Mouse (Mus musculus) CH12F3 (cell line): ENCODE measurements around the gene Tm9sf4.

Source experiments
- in situ Hi-C: fragments of 300-500 bp; cut with MboI; formaldehyde crosslinking; loops from 2 replicates; pipeline ENCODE4 v1.14.3; 2020; ENCODE audit warnings: low sequenced_read_pairs

The Tm9sf4 gene

DNA sequence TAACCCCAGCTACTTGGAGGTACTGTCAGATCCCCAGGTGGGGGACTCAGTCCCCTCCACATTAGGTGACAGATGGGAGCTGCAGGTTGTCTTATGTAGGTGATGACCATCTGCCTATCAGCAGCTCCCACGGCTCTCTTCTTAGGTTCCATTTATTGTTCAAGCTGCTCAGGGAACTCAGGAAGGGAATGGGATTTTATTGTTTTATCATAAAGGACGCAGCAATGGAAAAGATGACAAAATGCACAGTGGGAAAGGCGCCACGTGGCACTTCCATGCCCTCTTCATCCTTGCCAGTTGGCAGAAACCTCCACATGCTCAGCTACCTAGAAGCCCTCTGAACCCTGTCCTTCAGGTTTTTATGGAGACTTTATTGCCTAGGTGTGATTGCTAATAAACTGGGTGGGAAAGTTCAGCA is 8.1 kb upstream of the Tm9sf4 start:
- in situ Hi-C loops, result no loop called here

DNA sequence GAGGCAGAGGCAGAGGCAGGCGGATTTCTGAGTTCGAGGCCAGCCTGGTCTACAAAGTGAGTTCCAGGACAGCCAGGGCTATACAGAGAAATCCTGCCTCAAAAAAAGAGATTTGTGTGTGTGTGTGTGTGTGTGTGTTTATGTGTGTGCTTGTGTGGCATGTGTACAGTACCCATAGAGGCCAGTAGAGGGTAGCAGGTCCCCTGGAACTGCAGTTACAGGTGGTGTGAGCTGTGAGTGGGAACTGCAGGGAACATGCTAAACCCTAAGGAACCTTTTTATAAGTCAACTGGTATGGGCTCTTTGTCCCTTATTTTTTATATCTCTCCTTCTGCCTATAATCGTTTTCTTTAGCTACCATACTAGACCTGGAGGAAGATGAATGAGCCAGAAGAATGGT is 3.8 kb upstream of the Tm9sf4 start:
- in situ Hi-C loops, result no loop called here

GRCm38 (mm10) chr2:153160133-153160532 is 970 bp upstream of the Tm9sf4 start:
- in situ Hi-C loops, result no loop called here

- in situ Hi-C loops, result no loop called here
Measured at GRCm38 (mm10) chr2:153161684-153162080, 579 bp downstream of the Tm9sf4 start.

DNA sequence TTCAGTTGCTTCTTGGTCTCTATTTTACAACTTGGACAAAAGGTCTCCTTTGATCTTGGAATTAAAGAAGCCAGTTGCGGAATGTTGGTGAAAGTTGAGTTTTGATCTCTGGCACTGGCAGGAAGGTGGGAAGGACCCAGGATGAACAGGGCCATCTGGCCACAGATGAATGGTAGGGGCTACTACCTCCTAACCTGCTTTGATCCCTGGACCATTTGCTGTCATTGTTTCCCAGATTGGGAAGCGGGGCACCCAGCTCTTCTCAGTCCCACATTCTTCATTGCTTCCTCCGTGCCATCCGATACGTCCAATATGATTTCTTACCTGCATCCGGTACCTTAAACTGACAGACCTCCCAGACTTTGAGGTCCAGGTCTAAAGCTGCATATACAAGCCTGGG is 6.0 kb downstream of the Tm9sf4 start:
- in situ Hi-C loops, result no loop called here

DNA sequence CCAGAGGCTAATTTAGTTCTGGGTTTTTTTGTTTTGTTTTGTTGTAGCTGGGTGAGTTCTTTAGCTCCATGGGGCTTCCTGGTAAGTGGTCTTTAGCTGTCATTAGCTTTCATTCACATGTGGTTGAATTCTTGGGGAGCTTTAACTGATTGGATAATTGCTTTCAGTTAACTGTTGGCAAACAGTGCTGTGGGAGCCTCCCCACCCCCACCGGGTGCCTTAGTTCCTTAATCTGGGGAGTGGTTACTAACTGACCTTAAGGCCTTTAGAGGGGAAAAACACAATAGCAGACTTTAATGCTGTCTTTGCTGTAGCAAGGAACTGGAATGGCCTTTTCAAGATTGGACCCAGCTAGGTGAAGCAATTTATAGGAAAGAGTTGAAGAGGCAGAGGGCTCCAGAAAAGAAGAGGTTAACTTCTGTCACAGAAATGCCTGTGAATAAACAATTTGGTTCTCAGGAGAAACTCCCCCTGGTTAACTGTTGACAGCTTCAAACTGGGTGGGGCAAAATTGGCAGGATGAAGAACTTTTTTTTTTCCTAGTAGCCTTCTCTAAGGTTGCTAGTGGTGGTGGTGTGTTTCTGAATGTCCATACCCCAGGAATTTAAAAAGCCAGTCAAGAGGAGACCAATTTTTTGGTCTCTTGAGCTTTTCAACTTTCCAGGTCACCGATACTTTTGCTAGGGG is 7.2 kb downstream of the Tm9sf4 start:
- in situ Hi-C loops, result no loop called here

- in situ Hi-C loops, result no loop called here
Measured at GRCm38 (mm10) chr2:153170490-153171224, 9.6 kb downstream of the Tm9sf4 start.

- in situ Hi-C loops, result no loop called here
Measured at GRCm38 (mm10) chr2:153171966-153172365, 10.9 kb downstream of the Tm9sf4 start.

DNA sequence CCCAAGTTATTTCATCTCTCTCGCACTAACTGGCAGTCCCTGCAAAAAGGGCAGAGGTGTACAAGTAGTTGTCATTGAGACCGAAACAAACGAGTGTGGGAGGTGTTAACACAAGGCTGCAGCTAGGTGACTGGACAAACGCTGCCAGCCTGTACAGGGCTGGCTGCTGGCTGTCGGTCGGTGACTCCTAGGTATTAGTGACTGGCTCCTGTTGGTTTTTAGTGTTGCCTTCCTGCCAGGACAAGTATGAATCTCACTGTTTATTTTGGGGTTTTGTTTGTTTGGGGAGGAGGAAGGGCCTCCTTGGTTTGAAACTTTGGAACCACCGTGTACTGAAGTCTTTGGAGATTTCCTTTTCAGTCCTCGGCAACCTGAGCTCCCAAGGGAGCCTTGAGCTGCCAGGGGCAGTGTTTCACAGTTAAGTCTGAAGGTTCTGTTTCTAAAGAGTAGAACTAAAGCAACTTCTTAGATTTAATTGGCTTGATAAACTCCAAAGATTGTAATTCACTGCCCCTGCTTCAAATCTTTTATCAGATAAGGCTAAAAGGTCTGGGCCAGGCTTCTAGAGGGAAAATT is 15.0 kb downstream of the Tm9sf4 start:
- in situ Hi-C loops, result no loop called here

DNA sequence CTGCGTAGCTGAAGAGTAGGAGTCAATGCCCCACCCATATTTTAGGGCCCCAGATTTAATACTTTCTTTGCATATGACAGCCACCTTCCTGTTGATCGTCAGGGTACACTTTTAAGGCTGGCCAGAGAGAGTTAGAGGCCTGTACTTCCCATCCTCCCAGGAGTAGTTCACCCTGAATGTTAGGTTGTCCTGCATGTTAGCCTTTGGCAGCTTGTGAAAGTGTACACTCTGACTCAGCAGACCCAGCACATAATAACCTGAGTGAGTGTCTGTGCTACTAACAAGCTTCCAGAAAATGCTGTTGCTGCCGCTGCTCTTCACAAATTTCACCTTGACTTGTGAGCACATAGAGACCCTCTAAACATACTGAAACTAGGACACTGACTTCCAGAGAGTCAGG is 16.1 kb downstream of the Tm9sf4 start:
- in situ Hi-C loops, result no loop called here

- in situ Hi-C loops, result no loop called here
Measured at GRCm38 (mm10) chr2:153179126-153179860, 18.2 kb downstream of the Tm9sf4 start.

DNA sequence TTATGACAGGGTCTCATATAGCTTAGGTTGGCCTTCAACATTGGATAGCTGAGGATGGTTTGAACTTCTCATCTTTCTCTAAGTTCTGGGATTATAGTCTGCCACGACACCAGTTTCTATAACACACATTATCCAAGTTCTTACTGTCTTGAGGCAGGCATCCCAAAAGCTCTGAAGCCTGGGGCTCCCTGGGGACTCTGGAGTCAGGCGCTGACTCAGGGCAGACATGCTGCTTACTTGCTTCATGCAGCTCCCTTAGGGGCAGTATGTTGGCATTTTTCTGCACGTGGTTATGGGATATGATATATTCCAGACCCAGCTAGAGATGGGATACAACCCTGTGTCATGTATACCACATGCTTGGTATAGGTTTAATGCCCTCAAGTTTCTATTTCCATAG is 18.9 kb downstream of the Tm9sf4 start:
- in situ Hi-C loops, result no loop called here

- in situ Hi-C loops, result no loop called here
Measured at GRCm38 (mm10) chr2:153186176-153186591, 25.1 kb downstream of the Tm9sf4 start.

- in situ Hi-C loops, result no loop called here
Measured at GRCm38 (mm10) chr2:153187848-153188247, 26.7 kb downstream of the Tm9sf4 start.

GRCm38 (mm10) chr2:153191242-153191641 is 30.1 kb downstream of the Tm9sf4 start:
- in situ Hi-C loops, result no loop called here

DNA sequence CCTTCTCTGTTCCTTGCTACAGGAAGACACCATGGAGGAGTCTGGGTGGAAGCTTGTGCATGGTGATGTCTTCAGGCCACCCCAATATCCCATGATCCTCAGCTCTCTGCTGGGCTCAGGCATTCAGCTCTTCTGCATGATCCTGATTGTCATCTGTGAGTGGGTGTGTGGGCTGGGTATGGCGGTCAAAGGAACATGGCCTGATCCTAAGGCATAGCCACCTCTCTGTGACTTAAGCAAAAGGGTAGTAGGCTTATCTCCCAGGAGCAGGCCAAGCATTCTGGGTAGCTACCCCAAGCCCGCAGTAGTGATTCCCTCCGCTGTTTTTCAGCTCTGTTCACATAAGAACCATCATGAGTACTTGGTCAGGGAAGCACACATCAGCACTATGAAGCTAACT is 33.2 kb downstream of the Tm9sf4 start:
- in situ Hi-C loops, result no loop called here

- in situ Hi-C loops, result no loop called here
Measured at GRCm38 (mm10) chr2:153198485-153198884, 37.4 kb downstream of the Tm9sf4 start.

DNA sequence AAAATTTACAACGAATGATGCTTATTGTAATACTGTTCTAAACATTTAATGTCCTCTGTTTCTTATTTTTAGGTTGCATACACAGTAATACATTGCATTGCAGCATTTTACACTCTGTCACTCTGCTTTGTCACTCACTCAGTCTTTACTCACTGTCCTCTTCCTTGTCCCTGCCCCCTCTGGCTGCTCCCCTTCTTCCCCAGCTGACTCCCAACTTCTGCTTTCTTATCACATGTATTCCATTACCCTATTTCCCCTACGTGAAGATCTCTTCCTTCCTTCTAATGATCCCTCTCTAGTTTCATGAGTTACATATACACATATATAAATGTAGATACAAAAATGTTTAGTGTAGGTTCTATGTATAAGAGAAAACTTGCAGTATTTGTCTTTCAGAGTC is 38.0 kb downstream of the Tm9sf4 start:
- in situ Hi-C loops, result no loop called here

GRCm38 (mm10) chr2:153202766-153203165 is 41.7 kb downstream of the Tm9sf4 start:
- in situ Hi-C loops, result no loop called here

GRCm38 (mm10) chr2:153208149-153208548 is 47.0 kb downstream of the Tm9sf4 start:
- in situ Hi-C loops, result no loop called here

- in situ Hi-C loops, result no loop called here
Measured at GRCm38 (mm10) chr2:153209286-153209685, 48.2 kb downstream of the Tm9sf4 start.
